In the genomic region with DNA sequence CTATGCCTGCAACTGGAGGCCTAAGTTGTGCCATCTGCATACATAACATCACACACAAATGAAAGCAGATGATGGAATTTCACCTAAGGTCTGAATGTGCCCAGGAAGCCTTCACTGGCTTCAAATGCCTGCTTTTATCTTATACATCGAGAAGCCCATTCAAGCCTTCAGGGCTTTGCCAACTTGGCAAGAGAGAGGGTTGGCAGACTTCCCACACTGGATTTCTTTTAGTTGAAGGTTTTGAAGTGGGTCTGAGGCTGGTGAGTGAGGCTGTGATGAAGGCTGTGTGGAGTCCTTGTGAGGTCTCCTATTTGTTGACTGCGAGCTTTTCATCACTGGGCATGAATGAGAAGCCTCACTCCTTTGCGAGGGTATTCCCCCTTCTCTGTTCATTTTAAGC, we compare ENCODE assay signal across 9 mouse cellular contexts.
A peak's percentile ranks its signal among the peaks of the same experiment; 100 is the strongest.
DNase-seq lines count a peak whose midpoint lies in the region; ATAC-seq and TF ChIP-seq lines count a peak whose summit lies in the region.
"Had no signal": no experiment of that assay in that cellular context is flagged by ENCODE, and none has a peak within 500 bp of the region (broad histone marks: within the 10 kb centered on the region; RNA-seq: fewer than 3 reads in every experiment).

No protein-coding gene starts in this region.

- no peaks in the 10 kb centered on the region for H3K4me1 ChIP-seq in kidney, embryonic 14.5 days (ENCODE audit: control insufficient read depth, insufficient read depth, low read length)
- H3K4me1 ChIP-seq in neural tube, embryonic 15.5 days: 0 out of 2 replicates have a peak, but pooled peaks cover 5% of the 10 kb centered on the region

- no peak for TF ChIP-seq POLR2A in brain, embryonic 14.5 days (IDR thresholded peaks at IDR 0.05; ENCODE audit: borderline replicate concordance, extremely low read depth, insufficient read depth, insufficient read length, poor library complexity, severe bottlenecking)

- H3K9ac ChIP-seq in kidney, embryonic 14.5 days (ENCODE audit: low read depth, low read length): no peak overlapping the region
- H3K9ac ChIP-seq in neural tube, embryonic 15.5 days (replicated peaks): no peak overlapping the region

- ATAC-seq in kidney, embryonic 14.5 days (ENCODE audit: low FRiP score, low TSS enrichment): no peak
- peak; percentile 73 for ATAC-seq in neural tube, embryonic 15.5 days (ENCODE audit: low FRiP score)

- H3K4me2 ChIP-seq in kidney, embryonic 14.5 days (replicated peaks; ENCODE audit: low read depth, low read length): no peak overlapping the region
- no peak overlapping the region for H3K4me2 ChIP-seq in neural tube, embryonic 15.5 days

- WGBS in kidney, embryonic 14.5 days: 68% methylated on average over 3 of the region's 3 CpGs
- 50% methylated on average over 3 of the region's 3 CpGs for WGBS in neural tube, embryonic 15.5 days

- H3K27ac ChIP-seq in kidney, embryonic 14.5 days (ENCODE audit: low read depth, low read length): no peak overlapping the region
- 0 out of 2 replicates have a peak overlapping the region, but pooled peaks have one; percentile 13 for H3K27ac ChIP-seq in neural tube, embryonic 15.5 days (replicated peaks)

- no peaks in the 10 kb centered on the region for H3K9me3 ChIP-seq in kidney, embryonic 14.5 days (ENCODE audit: control insufficient read depth, low read length)
- no peaks in the 10 kb centered on the region for H3K9me3 ChIP-seq in neural tube, embryonic 15.5 days (replicated peaks)

- H3K4me3 ChIP-seq in kidney, embryonic 14.5 days (ENCODE audit: low read length): no peak overlapping the region
- H3K4me3 ChIP-seq in neural tube, embryonic 15.5 days (replicated peaks): no peak overlapping the region
- H3K4me3 ChIP-seq: myocyte had no signal

- H3K27me3 ChIP-seq in kidney, embryonic 14.5 days (ENCODE audit: control insufficient read depth, insufficient read depth, low read length): no peaks in the 10 kb centered on the region
- no peaks in the 10 kb centered on the region for H3K27me3 ChIP-seq in neural tube, embryonic 15.5 days (replicated peaks)

- DNase-seq in kidney, adult 11 months: peak; percentile 4
- peak; percentile 98 for DNase-seq in brain, embryonic 14.5 days (ENCODE audit: low read depth)
- peak; percentile 20 to 59 for DNase-seq in frontal cortex, postnatal 10 days (ENCODE audit: low spot score in 2 of 2)
- DNase-seq in left cerebral cortex, adult 18-20 months (ENCODE audit: low spot score in 2 of 2): peak; percentile 24 to 43
- DNase-seq in T-cell, adult 2 months (ENCODE audit: low spot score): no peak
- no peak for DNase-seq in spleen, adult 12 weeks (ENCODE audit: low spot score)

- TF ChIP-seq CTCF in brain, embryonic 14.5 days (IDR thresholded peaks at IDR 0.05; ENCODE audit: borderline replicate concordance, extremely low read depth, insufficient read depth, insufficient read length): no peak

- no peaks in the 10 kb centered on the region for H3K36me3 ChIP-seq in kidney, embryonic 14.5 days (ENCODE audit: control insufficient read depth, insufficient read depth, low read length)
- no peaks in the 10 kb centered on the region for H3K36me3 ChIP-seq in neural tube, embryonic 15.5 days

Comparison
In these comparisons a context has a peak if more than half of its experiments do, and no peak if none do; other contexts are left out.
1. DNase-seq: peak in kidney, adult 11 months (single experiment), brain, embryonic 14.5 days (single experiment), frontal cortex, postnatal 10 days (2 of 2) and left cerebral cortex, adult 18-20 months (2 of 2); none in T-cell, adult 2 months (single experiment) and spleen, adult 12 weeks (single experiment).